Mouse (Mus musculus) small intestine, adult 2 months (tissue): ENCODE results near the gene Acadm. TPM values are rescaled to one million over a fixed set of nuclear protein-coding genes. Genes with fewer than 3 reads are reported as not detected.

Experiments
- H3K27ac ChIP-seq: fragments of 200-500 bp; 2 replicates; pipeline ENCODE4 v1.5.1; 2012; ENCODE audit warnings: low read depth, low read length, control low read depth, inconsistent platforms; ENCODE audit not compliant: insufficient read depth
- H3K27me3 ChIP-seq: fragments of 200-500 bp; 2 replicates; pipeline ENCODE4 v1.6.1; 2012; ENCODE audit warnings: mild to moderate bottlenecking, moderate library complexity, low read length, inconsistent platforms; ENCODE audit not compliant: control insufficient read depth, insufficient read depth
- H3K36me3 ChIP-seq: fragments of 200-500 bp; 2 replicates; pipeline ENCODE4 v1.6.1; 2012; ENCODE audit warnings: mild to moderate bottlenecking, low read length, control low read depth, inconsistent platforms; ENCODE audit not compliant: control insufficient read depth, insufficient read depth
- H3K4me1 ChIP-seq: fragments of 200-500 bp; 2 replicates; pipeline ENCODE4 v1.6.1; 2012; ENCODE audit warnings: low read length, inconsistent platforms, mixed read lengths; ENCODE audit not compliant: control insufficient read depth, insufficient read depth, insufficient read length
- H3K4me3 ChIP-seq: fragments of 200-500 bp; 2 replicates; pipeline ENCODE4 v1.5.1; 2012; ENCODE audit warnings: low read depth, mild to moderate bottlenecking, control low read depth, inconsistent platforms, low read length, moderate library complexity
- CTCF ChIP-seq: fragments of 200-500 bp; IDR thresholded peaks from 2 replicates; pipeline ENCODE4 v1.5.1; 2012; ENCODE audit warnings: low read depth, mild to moderate bottlenecking, control low read depth, inconsistent platforms, low read length, moderate library complexity, mixed read lengths; ENCODE audit not compliant: insufficient replicate concordance, insufficient read length; ENCODE audit errors: extremely low read depth
- POLR2A ChIP-seq: fragments of 200-500 bp; IDR thresholded peaks from 2 replicates; pipeline ENCODE4 v1.6.1; 2012; ENCODE audit warnings: low read depth, mild to moderate bottlenecking, control low read depth, inconsistent platforms, low read length, moderate library complexity
- WGBS: fragments of 180-500 bp; shearing (Covaris S2); methylation state at CpG from one replicate; pipeline ENCODE4 v1.1.7; 2018; 5-methylcytosine and 5-hydroxymethylcytosine counted together
- polyA plus RNA-seq: library from polyadenylated mRNA; depleted of rRNA; stranded (reverse); fragments of >200 nt; gene quantifications from 2 replicates; pipeline ENCODE4 v1.2.3, GENCODE M21; 2012

Gene Acadm
- polyA plus RNA-seq, 1 experiment: 22.2 TPM

DNA sequence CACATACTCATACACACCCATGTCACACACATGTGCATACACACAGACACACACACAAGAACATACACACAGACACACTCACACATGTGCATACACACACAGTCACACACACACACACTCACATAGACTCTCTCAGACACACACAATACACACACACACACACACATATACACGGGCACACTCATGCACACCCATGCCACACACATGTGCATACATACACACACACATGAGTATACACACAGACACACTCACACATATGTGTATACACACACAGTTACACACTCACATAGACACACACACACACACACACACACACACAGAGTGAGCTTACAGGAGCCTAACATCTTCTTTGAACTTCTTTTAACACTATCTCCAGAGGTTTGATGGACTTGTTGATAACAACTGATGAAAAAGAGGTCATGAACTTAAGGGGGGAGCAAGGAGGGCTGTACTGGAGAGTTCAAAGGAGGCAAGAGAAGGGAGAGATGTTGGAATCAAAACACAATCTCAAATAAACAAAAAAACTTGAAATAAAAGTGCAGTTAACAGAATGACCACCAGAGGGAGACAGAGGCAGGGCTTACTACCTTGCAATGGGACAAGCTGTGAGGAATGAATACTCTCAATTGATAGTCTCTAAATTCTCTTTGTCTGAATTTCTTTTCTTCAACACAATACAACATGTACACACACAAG, 14.8 kb upstream of the Acadm start:
- H3K27me3 ChIP-seq: no peaks in the 10 kb centered on the region
- WGBS: 90% methylated on average over 1 of the region's 1 CpGs
- TF ChIP-seq POLR2A (no peak), CTCF (0 out of 2 replicates have a peak, but pooled peaks have one; percentile 14)
- H3K4me3 ChIP-seq: no peak overlapping the region
- H3K27ac ChIP-seq: no peak overlapping the region
- no peaks in the 10 kb centered on the region for H3K36me3 ChIP-seq
- no peaks in the 10 kb centered on the region for H3K4me1 ChIP-seq

DNA sequence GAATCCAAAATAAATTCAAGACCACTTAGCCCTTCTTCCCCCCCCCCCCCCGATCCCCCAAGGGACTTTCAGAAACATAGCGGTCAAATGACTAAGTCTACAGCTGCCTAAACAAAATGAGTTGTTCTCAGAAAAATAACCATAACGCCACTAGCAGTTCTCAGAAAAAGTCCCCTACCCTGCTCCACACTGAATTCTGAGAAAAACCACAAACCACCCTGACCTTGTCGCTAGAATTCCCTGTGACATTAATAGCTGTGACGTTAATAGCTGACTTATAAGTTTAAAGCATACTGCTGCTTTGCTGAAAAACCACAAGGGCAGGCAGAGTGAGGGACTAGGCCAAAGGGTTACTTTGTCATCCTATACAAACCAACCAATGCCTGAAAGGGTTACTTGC, 13.5 kb upstream of the Acadm start:
- 80% methylated on average over 5 of the region's 5 CpGs for WGBS
- H3K36me3 ChIP-seq: no peaks in the 10 kb centered on the region
- H3K27me3 ChIP-seq: no peaks in the 10 kb centered on the region
- no peak overlapping the region for H3K27ac ChIP-seq
- no peak overlapping the region for H3K4me3 ChIP-seq
- TF ChIP-seq POLR2A: no peak
- no peak for TF ChIP-seq CTCF
- no peaks in the 10 kb centered on the region for H3K4me1 ChIP-seq

DNA sequence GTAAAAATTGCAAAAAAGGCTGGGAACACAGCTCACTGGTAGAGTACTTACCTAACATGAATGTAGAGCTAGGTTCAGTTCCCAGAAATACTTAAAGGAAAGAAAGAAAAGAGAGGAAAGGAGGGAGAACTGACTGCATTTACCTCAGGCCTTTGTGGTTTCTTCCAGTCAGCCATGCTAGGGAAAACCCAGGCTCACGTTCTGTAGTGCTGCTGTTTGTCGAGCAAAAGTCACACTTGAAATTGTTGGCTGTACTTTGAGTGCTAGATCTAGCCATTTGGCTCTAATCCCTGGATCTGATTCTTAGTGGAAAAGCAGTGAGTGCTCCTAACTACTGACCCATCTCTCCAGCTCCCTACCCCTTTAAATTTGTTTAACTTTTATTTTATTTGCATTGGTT, 3.7 kb upstream of the Acadm start:
- H3K4me1 ChIP-seq: no peaks in the 10 kb centered on the region
- H3K27me3 ChIP-seq: no peaks in the 10 kb centered on the region
- TF ChIP-seq CTCF (no peak), POLR2A (no peak)
- no peak overlapping the region for H3K27ac ChIP-seq
- no peak overlapping the region for H3K4me3 ChIP-seq
- 64% methylated on average over 2 of the region's 2 CpGs for WGBS
- no peaks in the 10 kb centered on the region for H3K36me3 ChIP-seq

DNA sequence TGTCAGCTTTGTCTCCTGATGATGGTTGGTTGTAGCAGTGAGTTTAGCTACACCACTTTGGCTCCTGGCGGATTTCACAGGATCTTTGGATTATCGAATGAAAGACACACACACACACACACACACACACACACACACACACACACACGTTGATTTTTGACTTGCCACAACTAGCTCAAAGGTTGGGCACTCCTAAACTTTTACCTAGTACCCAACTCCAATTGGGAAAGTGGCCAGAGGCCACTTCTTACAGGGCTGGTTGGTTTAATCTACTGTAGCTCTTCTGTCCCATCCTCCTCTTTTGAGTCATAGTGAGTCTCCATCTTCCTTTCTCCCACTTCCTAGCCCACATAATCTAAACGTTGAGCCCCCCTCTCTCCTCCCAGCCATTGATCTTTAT, 2.8 kb upstream of the Acadm start:
- Histone ChIP-seq H3K36me3 (no peaks in the 10 kb centered on the region), H3K4me1 (no peaks in the 10 kb centered on the region), H3K4me3 (no peak overlapping the region), H3K27ac (no peak overlapping the region), H3K27me3 (no peaks in the 10 kb centered on the region)
- TF ChIP-seq POLR2A (no peak), CTCF (no peak)
- 73% methylated on average over 4 of the region's 4 CpGs for WGBS

DNA sequence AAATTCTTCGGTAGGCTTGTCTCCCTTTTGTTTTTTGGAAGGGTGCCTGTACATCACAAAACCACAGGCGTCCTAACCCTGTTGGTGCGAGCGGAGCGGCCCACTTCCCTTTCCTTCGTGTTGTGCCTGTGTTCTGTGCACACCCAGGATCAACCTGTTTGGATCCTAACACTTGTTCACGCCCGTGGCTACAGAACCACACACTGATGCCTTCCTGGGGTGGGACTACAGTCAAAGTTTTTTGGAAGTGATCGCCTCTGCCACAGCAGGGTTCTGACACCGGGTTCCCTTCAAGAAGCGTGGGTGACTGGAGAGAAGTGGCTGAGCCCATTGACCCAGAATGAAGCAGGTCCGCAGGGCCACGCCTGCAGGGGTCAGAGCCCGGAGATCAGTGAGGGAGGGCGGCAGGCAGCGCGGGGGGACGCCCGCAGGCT, 514 bp downstream of the Acadm start:
- under 1% methylated on average over 19 of the region's 19 CpGs for WGBS
- peak overlapping the region; percentile 69 for H3K27ac ChIP-seq
- no peaks in the 10 kb centered on the region for H3K27me3 ChIP-seq
- TF ChIP-seq CTCF (no peak), POLR2A (no peak)
- H3K4me3 ChIP-seq: peak overlapping the region; percentile 85
- no peaks in the 10 kb centered on the region for H3K4me1 ChIP-seq
- peaks cover 7% of the 10 kb centered on the region for H3K36me3 ChIP-seq

DNA sequence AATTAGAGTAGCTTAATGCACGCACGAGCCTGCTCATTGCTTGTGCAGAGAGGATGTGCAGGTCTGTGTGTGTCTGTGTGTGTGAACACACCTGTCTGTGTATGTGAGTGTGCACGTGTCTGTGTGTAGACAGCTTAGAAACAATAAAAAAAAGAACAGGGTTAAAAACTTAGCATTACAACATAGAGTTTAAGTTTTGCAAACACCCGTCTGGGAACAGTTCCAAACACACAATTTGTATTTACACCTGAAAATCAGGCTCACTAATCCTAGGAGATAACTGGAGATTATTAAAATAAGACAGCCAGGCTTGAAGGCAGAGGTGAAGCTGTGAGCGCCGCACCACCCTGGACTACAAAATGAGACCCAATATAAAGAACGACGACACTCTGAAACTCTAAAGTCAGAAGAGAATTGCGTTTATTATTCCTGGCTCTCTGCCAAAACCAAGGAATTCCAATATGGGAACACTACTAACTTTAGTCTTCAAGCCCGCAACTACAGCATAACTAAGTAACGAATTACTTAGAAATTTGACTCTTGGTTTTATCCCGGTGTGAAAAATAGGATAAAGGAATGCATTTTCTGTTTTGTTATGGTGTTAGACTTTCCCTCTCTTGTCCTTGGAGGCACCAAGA, 1.3 kb downstream of the Acadm start:
- no peak overlapping the region for H3K27ac ChIP-seq
- H3K4me1 ChIP-seq: no peaks in the 10 kb centered on the region
- H3K27me3 ChIP-seq: no peaks in the 10 kb centered on the region
- TF ChIP-seq POLR2A (no peak), CTCF (no peak)
- WGBS: 14% methylated on average over 12 of the region's 12 CpGs
- H3K4me3 ChIP-seq: no peak overlapping the region
- H3K36me3 ChIP-seq: peaks cover 11% of the 10 kb centered on the region

DNA sequence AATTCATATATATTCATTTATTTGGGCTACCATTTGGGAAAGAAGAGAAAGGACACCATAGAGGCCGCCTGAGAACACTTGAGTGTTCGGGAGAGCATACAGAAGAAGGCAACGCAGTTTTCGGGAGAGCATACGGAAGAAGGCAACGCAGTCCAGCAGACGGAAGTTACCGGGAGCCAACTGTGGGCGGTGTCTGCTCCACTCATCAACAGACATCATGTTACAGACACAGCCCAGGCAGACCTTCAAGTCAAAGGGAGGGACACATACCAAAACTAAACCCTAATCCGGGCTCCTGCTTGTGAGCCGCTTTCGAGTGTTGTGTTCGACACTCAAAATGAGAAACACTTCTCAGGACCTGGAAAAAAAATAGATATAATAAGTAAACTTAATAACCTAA, 2.8 kb downstream of the Acadm start:
- no peaks in the 10 kb centered on the region for H3K4me1 ChIP-seq
- no peaks in the 10 kb centered on the region for H3K27me3 ChIP-seq
- H3K36me3 ChIP-seq: peaks cover 16% of the 10 kb centered on the region
- H3K4me3 ChIP-seq: no peak overlapping the region
- H3K27ac ChIP-seq: no peak overlapping the region
- whole genome bisulfite sequencing: 95% methylated on average over 13 of the region's 13 CpGs
- TF ChIP-seq CTCF (no peak), POLR2A (no peak)
